Mouse (Mus musculus) erythroblast, embryonic 14.5 days (primary cell): ENCODE measurements around the gene Pik3r2. TPM values are rescaled to one million over a fixed set of nuclear protein-coding genes. Genes with fewer than 3 reads are reported as not detected.

ENCODE experiments used
- H3K27me3 ChIP-seq: 2 replicates; pipeline ENCODE4 v1.6.1; 2012; ENCODE audit warnings: inconsistent platforms; ENCODE audit not compliant: control insufficient read depth
- H3K36me3 ChIP-seq: 2 replicates; pipeline ENCODE4 v1.6.1; 2012; ENCODE audit warnings: mild to moderate bottlenecking, inconsistent platforms; ENCODE audit not compliant: control insufficient read depth
- H3K4me1 ChIP-seq: 2 replicates; pipeline ENCODE4 v1.6.1; 2012; ENCODE audit warnings: inconsistent platforms; ENCODE audit not compliant: control insufficient read depth
- H3K4me3 ChIP-seq: replicated peaks from 2 replicates; pipeline ENCODE3; 2012; ENCODE audit warnings: moderate library complexity, mild to moderate bottlenecking, inconsistent platforms
- H3K9me3 ChIP-seq: 2 replicates; pipeline ENCODE4 v1.6.1; 2012; ENCODE audit warnings: low read length, inconsistent platforms, mixed read lengths; ENCODE audit not compliant: control insufficient read depth
- GATA1 ChIP-seq: IDR thresholded peaks from 2 replicates; pipeline ENCODE4 v1.6.1; 2012; ENCODE audit warnings: low read length, inconsistent platforms, mixed read lengths
- TAL1 ChIP-seq: IDR thresholded peaks from 3 replicates; pipeline ENCODE4 v1.6.1; 2012; ENCODE audit warnings: low read length, inconsistent platforms, mixed read lengths
- polyA plus RNA-seq: library from polyadenylated mRNA; stranded (reverse); fragments of >175 nt; gene quantifications from 2 replicates; pipeline ENCODE4 v1.2.3, GENCODE M21; 2012

The Pik3r2 gene
- polyA plus RNA-seq, 1 experiment = 3.8 TPM

GRCm38 (mm10) chr8:70769858-70770257, 6.7 kb downstream of the Pik3r2 start:
- Histone ChIP-seq H3K27me3 (no peaks in the 10 kb centered on the region), H3K9me3 (no peaks in the 10 kb centered on the region), H3K36me3 (peaks cover 58% of the 10 kb centered on the region), H3K4me1 (peaks cover 70% of the 10 kb centered on the region), H3K4me3 (no peak overlapping the region)
- TF ChIP-seq GATA1 (no peak), TAL1 (no peak)

DNA sequence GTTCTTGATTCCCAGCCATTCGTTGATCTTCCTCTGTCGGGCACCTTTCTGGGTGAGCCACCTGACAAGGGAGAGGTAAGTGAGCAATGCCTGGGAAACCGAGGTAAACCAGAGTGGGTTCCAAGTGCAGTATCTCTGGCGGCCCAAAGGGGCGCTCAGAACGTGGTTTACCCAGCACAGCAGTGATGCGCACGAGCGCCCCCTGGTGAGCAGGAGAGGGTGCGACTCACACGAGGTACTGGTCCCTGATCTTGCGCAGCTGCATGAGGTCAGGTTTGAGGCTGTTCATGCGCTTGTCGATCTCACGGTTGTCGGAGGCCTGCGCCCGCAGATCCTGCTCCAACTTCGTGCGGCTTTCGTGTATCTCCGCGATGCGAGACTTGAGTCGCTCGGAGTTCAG, 7.2 kb downstream of the Pik3r2 start:
- H3K27me3 ChIP-seq = no peaks in the 10 kb centered on the region
- no peak for TF ChIP-seq GATA1
- TF ChIP-seq TAL1 = no peak
- H3K4me3 ChIP-seq = no peak overlapping the region
- no peaks in the 10 kb centered on the region for H3K9me3 ChIP-seq
- peaks cover 71% of the 10 kb centered on the region for H3K4me1 ChIP-seq
- peaks cover 58% of the 10 kb centered on the region for H3K36me3 ChIP-seq

DNA sequence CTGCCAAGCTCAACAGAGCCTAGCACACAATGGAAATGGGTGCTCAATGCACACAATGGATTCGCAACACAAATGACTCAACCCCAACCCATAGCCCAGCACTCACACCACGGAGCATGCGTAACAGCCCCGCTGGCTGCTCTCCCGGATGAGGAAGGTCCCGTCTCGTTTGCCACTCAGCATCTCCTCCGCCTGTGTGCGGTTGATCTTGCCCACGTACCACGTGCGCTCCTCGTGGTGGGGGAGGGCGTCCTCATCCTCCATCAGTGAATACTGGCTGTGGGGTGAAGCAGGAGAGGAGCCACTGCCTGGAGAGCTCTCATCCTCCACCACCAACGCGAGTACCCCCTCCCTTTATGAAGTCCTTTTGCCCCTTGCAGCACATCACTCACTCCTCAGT, 7.6 kb downstream of the Pik3r2 start:
- TF ChIP-seq GATA1 (no peak), TAL1 (no peak)
- Histone ChIP-seq H3K4me1 (peaks cover 72% of the 10 kb centered on the region), H3K9me3 (no peaks in the 10 kb centered on the region), H3K27me3 (no peaks in the 10 kb centered on the region), H3K36me3 (peaks cover 54% of the 10 kb centered on the region), H3K4me3 (no peak overlapping the region)

GRCm38 (mm10) chr8:70768231-70768776, 8.2 kb downstream of the Pik3r2 start:
- Histone ChIP-seq H3K36me3 (peaks cover 58% of the 10 kb centered on the region), H3K4me3 (no peak overlapping the region), H3K9me3 (no peaks in the 10 kb centered on the region), H3K4me1 (peaks cover 75% of the 10 kb centered on the region), H3K27me3 (no peaks in the 10 kb centered on the region)
- TF ChIP-seq TAL1 (no peak), GATA1 (no peak)

- TF ChIP-seq TAL1 = no peak
- TF ChIP-seq GATA1 = no peak
- Histone ChIP-seq H3K36me3 (peaks cover 60% of the 10 kb centered on the region), H3K27me3 (no peaks in the 10 kb centered on the region), H3K4me3 (no peak overlapping the region), H3K4me1 (peaks cover 81% of the 10 kb centered on the region), H3K9me3 (no peaks in the 10 kb centered on the region)
Measured at GRCm38 (mm10) chr8:70767503-70767902, 9.0 kb downstream of the Pik3r2 start.

DNA sequence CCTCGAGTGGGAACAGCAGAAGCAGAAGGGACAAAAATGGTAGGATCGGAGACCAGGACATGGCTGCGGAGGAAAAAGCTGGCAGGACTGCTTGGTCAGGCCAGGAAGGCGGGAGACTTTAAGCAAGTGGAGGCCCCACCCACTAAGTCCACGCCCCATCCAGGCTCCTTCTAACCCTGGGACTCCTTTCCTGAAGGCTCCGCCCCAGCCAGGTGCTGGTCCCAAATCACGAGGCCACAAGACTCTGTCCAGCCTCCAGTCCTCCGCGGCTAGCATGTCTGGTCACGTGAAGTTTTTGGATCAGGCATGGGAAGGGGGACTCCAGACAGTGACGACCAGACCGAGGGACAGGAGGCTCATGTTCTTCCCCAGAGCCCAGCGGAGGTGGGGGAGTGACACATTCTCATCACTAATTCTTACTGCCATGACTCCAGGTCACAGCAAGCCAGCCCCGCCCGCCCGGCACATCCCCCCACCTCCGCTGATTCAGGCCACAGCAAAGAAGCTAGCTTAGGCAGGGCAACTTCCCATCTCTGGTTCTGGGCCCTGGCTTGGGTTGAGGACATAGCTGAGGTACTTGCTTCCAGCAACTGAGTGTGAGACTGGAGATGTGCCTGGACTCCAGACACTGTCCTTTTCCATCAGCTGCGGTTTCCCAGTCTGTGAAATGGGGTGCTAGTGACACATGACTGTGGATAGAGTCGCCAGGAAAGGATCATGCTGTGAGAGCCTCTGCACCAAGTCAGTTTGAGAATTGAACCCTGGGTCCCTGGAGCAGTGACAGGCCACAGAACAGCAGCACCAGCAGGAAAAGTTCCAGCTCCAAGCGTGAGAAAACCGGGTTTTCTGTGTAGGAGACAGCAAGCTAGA, 9.7 kb downstream of the Pik3r2 start:
- no peak for TF ChIP-seq TAL1
- TF ChIP-seq GATA1 = no peak

DNA sequence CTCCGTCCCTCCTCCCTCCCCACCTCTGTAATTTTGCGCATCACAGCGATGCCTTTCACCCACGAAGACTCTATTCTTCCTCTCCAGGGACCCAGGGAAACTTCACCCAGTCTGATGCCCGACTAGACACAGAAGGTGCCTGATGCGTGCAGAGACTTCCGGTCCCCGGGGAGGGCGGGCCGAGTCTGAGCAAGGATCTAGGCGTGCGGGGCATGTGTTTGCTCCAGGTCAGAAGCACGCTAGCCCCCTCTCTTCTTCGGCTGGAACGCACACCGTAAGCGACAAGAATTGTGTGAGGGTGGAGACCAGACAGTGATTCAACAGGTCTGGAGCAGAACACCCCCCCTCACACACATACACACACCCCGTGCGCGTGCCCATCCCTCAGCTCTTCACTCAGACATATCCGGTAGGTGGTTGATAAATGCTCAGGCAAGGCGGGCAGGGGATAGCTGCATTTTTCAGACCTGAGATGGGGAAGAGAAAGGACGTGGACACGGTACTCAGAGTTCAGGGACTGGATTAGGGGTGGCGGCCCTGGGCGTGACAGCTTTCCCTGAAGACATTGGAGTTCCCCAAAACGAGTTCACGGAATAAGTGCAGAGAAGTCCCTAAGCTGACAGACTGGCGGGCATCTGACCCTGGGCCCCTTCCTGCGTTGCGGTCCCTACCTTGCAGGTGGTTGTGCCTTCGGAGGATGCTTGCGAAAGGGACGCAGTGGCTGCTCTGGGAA, 10.5 kb downstream of the Pik3r2 start:
- peaks cover 48% of the 10 kb centered on the region for H3K36me3 ChIP-seq
- no peak for TF ChIP-seq GATA1
- no peak for TF ChIP-seq TAL1
- no peaks in the 10 kb centered on the region for H3K9me3 ChIP-seq
- H3K27me3 ChIP-seq = no peaks in the 10 kb centered on the region
- H3K4me1 ChIP-seq = peaks cover 92% of the 10 kb centered on the region
- peak overlapping the region; percentile 69 for H3K4me3 ChIP-seq

More for the DNA sequence above, 9.7 kb downstream of the Pik3r2 start:
- Histone ChIP-seq H3K4me1 (peaks cover 85% of the 10 kb centered on the region), H3K4me3 (peak overlapping the region; percentile 69), H3K36me3 (peaks cover 57% of the 10 kb centered on the region), H3K27me3 (no peaks in the 10 kb centered on the region), H3K9me3 (no peaks in the 10 kb centered on the region)

- H3K4me1 ChIP-seq = peaks cover 93% of the 10 kb centered on the region
- TF ChIP-seq TAL1 (no peak), GATA1 (no peak)
- H3K9me3 ChIP-seq = no peaks in the 10 kb centered on the region
- H3K4me3 ChIP-seq = peak overlapping the region; percentile 69
- peaks cover 42% of the 10 kb centered on the region for H3K36me3 ChIP-seq
- H3K27me3 ChIP-seq = no peaks in the 10 kb centered on the region
Measured at GRCm38 (mm10) chr8:70765329-70765728, 11.2 kb downstream of the Pik3r2 start.

- no peaks in the 10 kb centered on the region for H3K27me3 ChIP-seq
- H3K4me3 ChIP-seq = peak overlapping the region; percentile 52
- peaks cover 95% of the 10 kb centered on the region for H3K4me1 ChIP-seq
- TF ChIP-seq GATA1 = no peak
- TF ChIP-seq TAL1 = no peak
- H3K9me3 ChIP-seq = no peaks in the 10 kb centered on the region
- H3K36me3 ChIP-seq = peaks cover 36% of the 10 kb centered on the region
Measured at GRCm38 (mm10) chr8:70764676-70765075, 11.8 kb downstream of the Pik3r2 start.
